Mouse (Mus musculus): Measurements from ENCODE around the gene Epha1. TPM values are rescaled to one million over a fixed set of nuclear protein-coding genes. Genes with fewer than 3 reads are reported as not detected.
A peak's percentile ranks its signal among the peaks of the same experiment; 100 is the strongest.

The Epha1 gene
- polyA plus RNA-seq, 1 experiment from 2014 or later, result 0.24 TPM

- Histone ChIP-seq H3K4me2 (peak overlapping the region; percentile 88), H3K27ac (replicated peaks) (peak overlapping the region; percentile 90), H3K9ac (peak overlapping the region; percentile 92), H3K4me3 (peak overlapping the region; percentile 85), H3K27me3 (no peaks in the 10 kb centered on the region), H3K36me3 (peaks cover 17% of the 10 kb centered on the region; the same call in 1 of the 2 replicates), H3K9me3 (no peaks in the 10 kb centered on the region), H3K4me1 (replicated peaks) (peaks cover 56% of the 10 kb centered on the region)
- peak; percentile 70 for ATAC-seq (ENCODE audit: low read depth)
- WGBS, result under 1% methylated on average over 72 of the region's 72 CpGs
Measured at GRCm38 (mm10) chr6:42350021-42350967, 22.8 kb downstream of the Epha1 start.

GRCm38 (mm10) chr6:42349426-42350020 is 23.5 kb downstream of the Epha1 start, which contains the start of gene Zyx:
TSS of gene Zyx (plus strand) at chr6:42349630.
- no peaks in the 10 kb centered on the region for H3K9me3 ChIP-seq
- under 1% methylated on average over 28 of the region's 36 CpGs for WGBS
- peak; percentile 94 for ATAC-seq (ENCODE audit: low read depth)

DNA sequence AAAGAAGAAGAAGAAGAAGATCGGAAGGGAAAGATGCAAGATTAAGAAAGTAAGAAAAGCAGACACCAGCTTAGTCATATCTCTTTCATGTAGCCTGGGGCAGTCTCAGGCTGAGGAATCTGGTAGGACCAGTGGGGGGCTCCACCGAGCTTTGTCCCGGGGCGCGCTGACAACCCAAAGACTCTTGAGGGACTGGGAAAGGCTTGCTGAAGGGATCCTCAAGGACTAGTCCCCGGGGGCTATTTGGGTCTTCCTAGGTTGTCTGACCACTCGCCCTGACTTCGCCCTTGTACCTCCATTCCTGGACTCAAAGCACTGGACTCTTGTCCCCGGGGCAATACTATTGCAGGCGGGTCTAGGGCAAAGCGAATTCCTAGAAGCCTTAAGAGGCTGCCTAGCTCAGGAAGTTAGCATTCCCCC is 24.1 kb downstream of the Epha1 start:
- H3K27me3 ChIP-seq, result no peaks in the 10 kb centered on the region
- peak; percentile 38 for ATAC-seq (ENCODE audit: low read depth)
- peaks cover 9% of the 10 kb centered on the region; the same call in 1 of the 2 replicates for H3K36me3 ChIP-seq
- peaks cover 46% of the 10 kb centered on the region for H3K4me1 ChIP-seq (replicated peaks)
- peak overlapping the region; percentile 92 for H3K9ac ChIP-seq
- WGBS, result under 1% methylated on average over 11 of the region's 11 CpGs
- H3K9me3 ChIP-seq, result no peaks in the 10 kb centered on the region
- H3K4me2 ChIP-seq, result peak overlapping the region; percentile 88
- peak overlapping the region; percentile 85 for H3K4me3 ChIP-seq
- H3K27ac ChIP-seq (replicated peaks), result peak overlapping the region; percentile 90

More at GRCm38 (mm10) chr6:42349426-42350020, 23.5 kb downstream of the Epha1 start, which contains the start of gene Zyx:
- peaks cover 9% of the 10 kb centered on the region; the same call in 1 of the 2 replicates for H3K36me3 ChIP-seq
- H3K4me3 ChIP-seq, result peak within 1 kb of the TSS; percentile 85
- H3K9ac ChIP-seq, result peak within 1 kb of the TSS; percentile 92
- peak within 1 kb of the TSS; percentile 88 for H3K4me2 ChIP-seq
- H3K27ac ChIP-seq (replicated peaks), result peak within 1 kb of the TSS; percentile 90
- H3K4me1 ChIP-seq (replicated peaks), result peaks cover 52% of the 10 kb centered on the region
- H3K27me3 ChIP-seq, result no peaks in the 10 kb centered on the region

- H3K4me1 ChIP-seq (replicated peaks), result peaks cover 41% of the 10 kb centered on the region
- H3K36me3 ChIP-seq, result peaks cover 9% of the 10 kb centered on the region; the same call in 1 of the 2 replicates
- peak overlapping the region; percentile 88 for H3K4me2 ChIP-seq
- WGBS, result 37% methylated on average over 12 of the region's 12 CpGs
- no peak for ATAC-seq (ENCODE audit: low read depth)
- H3K9ac ChIP-seq, result peak overlapping the region; percentile 92
- H3K9me3 ChIP-seq, result no peaks in the 10 kb centered on the region
- no peak overlapping the region for H3K27ac ChIP-seq (replicated peaks)
- peak overlapping the region; percentile 85 for H3K4me3 ChIP-seq
- H3K27me3 ChIP-seq, result no peaks in the 10 kb centered on the region
Measured at GRCm38 (mm10) chr6:42348281-42349005, 24.6 kb downstream of the Epha1 start.

DNA sequence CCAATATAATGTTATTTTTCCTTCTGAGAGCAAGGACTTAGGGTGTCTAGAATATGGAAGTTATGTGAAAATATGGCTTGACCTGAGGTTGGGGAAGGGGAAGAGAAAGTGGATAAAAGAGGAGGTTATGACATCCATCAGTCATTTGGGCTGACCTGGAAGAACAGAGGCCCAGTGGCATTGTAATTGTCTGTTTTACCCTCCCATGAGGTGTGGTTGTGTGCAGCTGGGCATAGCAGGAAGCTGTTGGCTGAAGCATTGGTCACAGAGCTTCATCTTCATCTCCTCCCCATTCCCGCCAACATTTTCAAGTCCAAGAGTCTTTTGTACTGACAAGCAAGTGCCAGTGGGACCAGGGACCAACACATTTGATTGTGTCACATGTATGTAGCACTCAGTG is 28.8 kb downstream of the Epha1 start:
- 81% methylated on average over 1 of the region's 1 CpGs for WGBS
- Histone ChIP-seq H3K9me3 (no peaks in the 10 kb centered on the region), H3K4me3 (no peak overlapping the region), H3K9ac (no peak overlapping the region), H3K4me1 (replicated peaks) (peaks cover 9% of the 10 kb centered on the region), H3K4me2 (no peak overlapping the region), H3K27me3 (no peaks in the 10 kb centered on the region), H3K27ac (replicated peaks) (no peak overlapping the region), H3K36me3 (no peaks in the 10 kb centered on the region)
- ATAC-seq (ENCODE audit: low read depth), result no peak

DNA sequence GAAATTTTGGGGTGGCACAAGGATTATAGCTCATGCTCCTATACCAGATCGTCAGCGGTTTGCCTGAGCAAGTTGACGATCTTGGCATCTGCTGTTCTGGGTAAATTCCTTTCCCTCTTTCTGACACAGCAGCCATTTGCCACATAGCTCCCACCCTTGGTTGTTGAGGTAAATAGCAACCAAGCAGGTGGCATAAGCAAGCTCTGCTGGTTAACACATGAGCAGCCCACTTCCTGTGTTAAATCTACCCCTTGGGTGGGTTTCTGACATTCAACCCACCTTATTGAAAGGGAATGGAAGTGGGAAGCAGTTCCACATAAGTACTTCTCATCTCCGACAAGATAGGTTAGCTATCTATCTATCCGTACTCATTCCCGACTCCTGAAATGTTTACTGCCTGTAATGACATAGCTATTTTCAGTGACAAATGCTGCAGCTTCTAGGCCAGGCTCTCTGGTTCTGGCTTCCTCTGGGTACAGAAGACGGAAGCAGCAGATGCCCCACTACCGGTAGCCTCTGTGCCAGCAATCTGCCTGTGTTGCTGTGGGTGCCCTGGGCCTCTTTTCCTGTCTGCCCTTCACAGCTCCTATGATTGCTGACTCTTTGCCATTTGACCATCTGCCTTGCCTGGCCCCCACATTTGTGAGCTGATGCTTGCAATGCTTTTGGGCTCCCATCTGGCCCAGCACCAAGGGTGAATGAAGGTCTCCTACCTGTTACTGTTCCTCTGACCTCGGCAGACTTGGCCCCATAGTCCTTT is 29.5 kb downstream of the Epha1 start:
- Histone ChIP-seq H3K36me3 (no peaks in the 10 kb centered on the region), H3K27me3 (no peaks in the 10 kb centered on the region), H3K9ac (no peak overlapping the region), H3K4me3 (no peak overlapping the region), H3K9me3 (no peaks in the 10 kb centered on the region), H3K4me1 (replicated peaks) (peaks cover 1% of the 10 kb centered on the region), H3K4me2 (no peak overlapping the region), H3K27ac (replicated peaks) (no peak overlapping the region)
- WGBS, result 86% methylated on average over 9 of the region's 9 CpGs
- no peak for ATAC-seq (ENCODE audit: low read depth)

- no peaks in the 10 kb centered on the region for H3K9me3 ChIP-seq
- no peak for ATAC-seq (ENCODE audit: low read depth)
Measured at GRCm38 (mm10) chr6:42342171-42342570, 30.9 kb downstream of the Epha1 start.

GRCm38 (mm10) chr6:42339981-42340380 is 33.1 kb downstream of the Epha1 start:
- H3K4me1 ChIP-seq (replicated peaks), result no peaks in the 10 kb centered on the region

More at GRCm38 (mm10) chr6:42342171-42342570, 30.9 kb downstream of the Epha1 start:
- no peak overlapping the region for H3K4me2 ChIP-seq
- WGBS, result 71% methylated on average over 1 of the region's 1 CpGs
- no peak overlapping the region for H3K27ac ChIP-seq (replicated peaks)
- no peak overlapping the region for H3K4me3 ChIP-seq
- no peaks in the 10 kb centered on the region for H3K27me3 ChIP-seq
- no peaks in the 10 kb centered on the region for H3K36me3 ChIP-seq
- H3K9ac ChIP-seq, result no peak overlapping the region
- no peaks in the 10 kb centered on the region for H3K4me1 ChIP-seq (replicated peaks)

DNA sequence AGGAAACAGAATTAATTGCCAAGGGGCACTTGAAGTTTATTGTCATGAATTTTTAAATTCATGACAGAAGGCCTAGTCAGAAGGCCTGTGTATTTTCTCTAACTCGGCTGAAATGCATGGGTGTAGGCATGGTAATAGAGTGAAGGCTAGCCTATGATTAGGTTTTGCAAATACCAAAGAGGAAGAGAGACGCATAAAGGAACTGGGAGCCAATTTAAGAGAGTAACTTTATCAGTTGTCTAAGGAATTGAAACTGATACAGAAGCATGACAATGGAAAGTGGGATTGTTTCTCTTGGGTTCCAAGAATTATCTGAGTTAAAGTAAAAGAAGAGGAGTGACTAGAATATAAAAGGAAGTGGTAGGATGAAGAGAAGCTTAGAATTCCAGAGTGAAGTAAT is 33.9 kb downstream of the Epha1 start:
- no peaks in the 10 kb centered on the region for H3K4me1 ChIP-seq (replicated peaks)
- no peaks in the 10 kb centered on the region for H3K9me3 ChIP-seq
- WGBS, result 94% methylated on average over 2 of the region's 2 CpGs
- H3K4me3 ChIP-seq, result no peak overlapping the region
- no peak for ATAC-seq (ENCODE audit: low read depth)
- no peaks in the 10 kb centered on the region for H3K27me3 ChIP-seq
- H3K9ac ChIP-seq, result no peak overlapping the region
- H3K27ac ChIP-seq (replicated peaks), result no peak overlapping the region
- no peaks in the 10 kb centered on the region for H3K36me3 ChIP-seq
- H3K4me2 ChIP-seq, result no peak overlapping the region

More at GRCm38 (mm10) chr6:42339981-42340380, 33.1 kb downstream of the Epha1 start:
- Histone ChIP-seq H3K36me3 (no peaks in the 10 kb centered on the region), H3K9me3 (no peaks in the 10 kb centered on the region), H3K27ac (replicated peaks) (no peak overlapping the region), H3K4me3 (no peak overlapping the region), H3K27me3 (no peaks in the 10 kb centered on the region), H3K9ac (no peak overlapping the region), H3K4me2 (no peak overlapping the region)
- WGBS, result 85% methylated on average over 5 of the region's 5 CpGs
- ATAC-seq (ENCODE audit: low read depth), result no peak

- H3K4me3 ChIP-seq, result no peak overlapping the region
- H3K4me2 ChIP-seq, result no peak overlapping the region
- H3K4me1 ChIP-seq (replicated peaks), result no peaks in the 10 kb centered on the region
- H3K27ac ChIP-seq (replicated peaks), result no peak overlapping the region
- H3K9ac ChIP-seq, result no peak overlapping the region
- no peaks in the 10 kb centered on the region for H3K27me3 ChIP-seq
- no peak for ATAC-seq (ENCODE audit: low read depth)
- no peaks in the 10 kb centered on the region for H3K36me3 ChIP-seq
- WGBS, result 92% methylated on average over 3 of the region's 3 CpGs
- H3K9me3 ChIP-seq, result no peaks in the 10 kb centered on the region
Measured at GRCm38 (mm10) chr6:42330946-42331345, 42.1 kb downstream of the Epha1 start.

DNA sequence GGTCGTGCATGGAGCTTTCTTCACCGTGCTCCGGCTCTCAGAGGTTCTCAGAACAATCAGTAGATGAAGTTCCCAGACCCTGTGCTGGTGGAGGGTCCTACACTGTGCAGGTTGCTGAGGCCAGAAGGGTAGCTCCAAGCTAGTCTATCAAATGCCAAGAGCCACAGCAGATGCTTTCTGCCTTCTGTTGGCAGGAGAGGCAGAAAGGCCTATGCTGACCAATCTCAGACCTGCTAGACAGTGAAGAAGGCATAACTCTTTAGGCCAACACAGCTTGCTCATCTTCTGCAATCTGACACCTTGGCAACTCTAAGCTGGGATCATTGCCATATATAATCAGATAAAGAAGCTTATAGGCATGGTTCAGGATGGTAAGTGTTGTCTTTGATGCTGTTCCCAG is 42.9 kb downstream of the Epha1 start:
- no peaks in the 10 kb centered on the region for H3K9me3 ChIP-seq
- ATAC-seq (ENCODE audit: low read depth), result no peak
- no peaks in the 10 kb centered on the region for H3K27me3 ChIP-seq
- H3K4me3 ChIP-seq, result no peak overlapping the region
- WGBS, result 77% methylated on average over 3 of the region's 3 CpGs
- H3K36me3 ChIP-seq, result no peaks in the 10 kb centered on the region
- no peak overlapping the region for H3K27ac ChIP-seq (replicated peaks)
- peaks cover 5% of the 10 kb centered on the region; the same call in 1 of the 2 replicates for H3K4me1 ChIP-seq (replicated peaks)
- no peak overlapping the region for H3K9ac ChIP-seq
- H3K4me2 ChIP-seq, result no peak overlapping the region
